Mouse (Mus musculus) stomach, embryonic 15.5 days (tissue): ENCODE measurements around the gene Serpina3a. TPM values are rescaled to one million over a fixed set of nuclear protein-coding genes. Genes with fewer than 3 reads are reported as not detected.
"Not testable (repeated sequence)": the region's sequence is repeated elsewhere in the genome, so short reads cannot be mapped to it uniquely, and the experiment has no call there.

Experiments
- ATAC-seq: fragments of 200-750 bp; cut with Nextera tagmentation; 2 replicates; pipeline ENCODE4 v1.8.0; 2017; ENCODE audit warnings: low read depth, moderate number of reproducible peaks, moderate TSS enrichment; ENCODE audit not compliant: insufficient read depth, low FRiP score
- H3K27ac ChIP-seq: fragments of 300-500 bp; sonication (generic); 2 replicates; pipeline ENCODE4 v1.5.1; 2015; ENCODE audit warnings: mild to moderate bottlenecking, inconsistent platforms
- H3K27me3 ChIP-seq: fragments of 300-500 bp; sonication (generic); replicated peaks from 2 replicates; pipeline ENCODE4 v1.6.1; 2015; ENCODE audit warnings: inconsistent platforms
- H3K36me3 ChIP-seq: fragments of 300-500 bp; sonication (generic); 2 replicates; pipeline ENCODE4 v1.6.1; 2015; ENCODE audit warnings: inconsistent platforms
- H3K4me1 ChIP-seq: fragments of 300-500 bp; sonication (generic); 2 replicates; pipeline ENCODE4 v1.6.1; 2015; ENCODE audit warnings: inconsistent platforms
- H3K4me2 ChIP-seq: fragments of 300-500 bp; sonication (generic); 2 replicates; pipeline ENCODE4 v1.6.1; 2015; ENCODE audit warnings: mild to moderate bottlenecking, inconsistent platforms
- H3K4me3 ChIP-seq: fragments of 300-500 bp; sonication (generic); replicated peaks from 2 replicates; pipeline ENCODE4 v1.5.1; 2015; ENCODE audit warnings: inconsistent platforms
- H3K9ac ChIP-seq: fragments of 300-500 bp; sonication (generic); 2 replicates; pipeline ENCODE4 v1.6.1; 2015; ENCODE audit warnings: inconsistent platforms
- H3K9me3 ChIP-seq: fragments of 300-500 bp; sonication (generic); 2 replicates; pipeline ENCODE4 v1.6.1; 2016; ENCODE audit warnings: inconsistent platforms
- WGBS: fragments of 180-500 bp; shearing (Covaris S2); methylation state at CpG from one replicate; pipeline ENCODE4 v1.1.7; 2015; 5-methylcytosine and 5-hydroxymethylcytosine counted together
- polyA plus RNA-seq: library from polyadenylated mRNA; unstranded; fragments of >200 nt; fragmentation: Nextera tagmentation; extraction: Ambion mirVana; gene quantifications from 2 replicates; pipeline ENCODE4 v1.2.1, GENCODE M21; 2015

Serpina3a gene
- not detected in 2 replicates for polyA plus RNA-seq

DNA sequence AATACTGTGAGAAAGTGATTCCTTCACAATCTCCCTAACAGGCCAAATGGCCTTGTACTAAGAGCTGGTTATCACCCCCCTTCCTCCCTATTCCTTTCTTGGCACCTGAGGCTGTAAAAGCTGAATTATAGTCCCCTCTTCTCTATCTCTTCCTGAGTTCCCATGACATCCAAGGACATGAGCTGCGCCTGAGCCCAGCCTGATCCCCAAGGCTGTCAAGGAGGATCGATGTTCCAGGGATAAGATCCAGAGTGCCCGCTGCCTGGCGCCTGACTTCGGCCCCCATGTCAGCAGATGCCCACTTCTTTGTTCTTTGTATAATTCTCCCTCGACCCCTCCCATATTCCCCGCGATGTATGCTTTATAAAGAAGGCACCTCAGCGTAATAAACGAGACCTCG, at the start of gene Serpina3a:
TSS of gene Serpina3a (plus strand) at position 392 of the 400 bp plus-strand sequence.
- not testable (repeated sequence) for H3K27me3 ChIP-seq, H3K36me3 ChIP-seq, H3K4me2 ChIP-seq, H3K4me3 ChIP-seq, H3K9ac ChIP-seq, ATAC-seq, H3K9me3 ChIP-seq, H3K27ac ChIP-seq, H3K4me1 ChIP-seq
- 88% methylated on average over 11 of the region's 11 CpGs for WGBS

DNA sequence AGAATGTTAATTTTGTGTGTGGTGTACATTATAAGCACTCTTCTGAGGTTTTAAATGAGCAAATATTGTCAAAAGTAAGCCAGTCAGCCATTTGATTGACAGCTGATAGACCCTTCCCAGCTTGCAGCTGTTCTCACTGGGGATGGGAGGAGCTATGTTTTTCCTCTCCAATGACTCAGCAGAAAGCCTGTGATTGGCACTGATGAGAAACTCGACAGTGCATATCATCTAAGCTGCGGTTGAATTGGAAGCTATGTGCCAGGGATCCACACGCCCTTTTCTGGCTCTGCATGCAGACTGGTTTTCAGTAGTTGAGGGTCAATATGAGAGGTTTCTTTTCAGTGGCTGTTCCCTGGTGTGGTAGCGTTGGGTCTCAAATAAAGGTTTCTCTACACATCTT, 48.0 kb upstream of the Serpina3a start:
- Histone ChIP-seq H3K4me2 (no peak overlapping the region), H3K9ac (no peak overlapping the region), H3K27me3 (no peaks in the 10 kb centered on the region), H3K27ac (no peak overlapping the region), H3K4me1 (no peaks in the 10 kb centered on the region), H3K4me3 (no peak overlapping the region), H3K9me3 (no peaks in the 10 kb centered on the region), H3K36me3 (no peaks in the 10 kb centered on the region)
- 65% methylated on average over 4 of the region's 4 CpGs for WGBS
- no peak for ATAC-seq

GRCm38 (mm10) chr12:104064996-104065395, 47.5 kb upstream of the Serpina3a start:
- H3K4me3 ChIP-seq = no peak overlapping the region
- H3K27me3 ChIP-seq = no peaks in the 10 kb centered on the region
- H3K36me3 ChIP-seq = no peaks in the 10 kb centered on the region
- H3K4me2 ChIP-seq = no peak overlapping the region
- no peak overlapping the region for H3K9ac ChIP-seq
- H3K27ac ChIP-seq = no peak overlapping the region
- H3K4me1 ChIP-seq = no peaks in the 10 kb centered on the region
- H3K9me3 ChIP-seq = no peaks in the 10 kb centered on the region
- 69% methylated on average over 4 of the region's 4 CpGs for WGBS
- no peak for ATAC-seq

- no peak for ATAC-seq
- Histone ChIP-seq H3K36me3 (no peaks in the 10 kb centered on the region), H3K9me3 (no peaks in the 10 kb centered on the region), H3K4me3 (no peak overlapping the region), H3K27me3 (no peaks in the 10 kb centered on the region), H3K4me1 (no peaks in the 10 kb centered on the region), H3K27ac (no peak overlapping the region), H3K4me2 (no peak overlapping the region), H3K9ac (no peak overlapping the region)
- 20% methylated on average over 8 of the region's 8 CpGs for WGBS
Measured at GRCm38 (mm10) chr12:104066241-104066640, 46.3 kb upstream of the Serpina3a start.

DNA sequence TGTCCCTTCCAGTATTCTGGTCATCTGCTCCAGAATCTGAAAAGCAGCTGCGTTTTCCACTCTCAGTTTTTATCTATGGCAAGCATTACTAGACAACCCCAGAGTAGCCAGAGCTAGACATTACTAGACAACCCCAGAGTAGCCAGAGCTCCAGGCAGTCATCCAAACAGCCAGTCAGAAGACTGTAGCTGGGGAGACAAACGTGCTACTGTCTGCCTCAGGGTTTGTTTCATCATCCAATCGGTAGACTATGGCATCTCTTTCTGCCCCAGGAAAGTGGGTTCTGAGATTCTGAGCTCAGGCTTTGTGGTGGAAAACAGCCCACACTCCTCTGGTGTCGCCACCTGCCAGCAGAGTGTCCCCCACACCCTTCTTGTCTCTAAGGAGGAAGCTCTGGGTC, 45.0 kb upstream of the Serpina3a start:
- H3K4me1 ChIP-seq = no peaks in the 10 kb centered on the region
- H3K9me3 ChIP-seq = no peaks in the 10 kb centered on the region
- peak overlapping the region; percentile 23; the same call in 1 of the 2 replicates for H3K4me3 ChIP-seq
- ATAC-seq = no peak
- no peaks in the 10 kb centered on the region for H3K36me3 ChIP-seq
- H3K4me2 ChIP-seq = peak overlapping the region; percentile 29
- no peaks in the 10 kb centered on the region for H3K27me3 ChIP-seq
- 27% methylated on average over 4 of the region's 4 CpGs for WGBS
- no peak overlapping the region for H3K9ac ChIP-seq
- H3K27ac ChIP-seq = no peak overlapping the region

DNA sequence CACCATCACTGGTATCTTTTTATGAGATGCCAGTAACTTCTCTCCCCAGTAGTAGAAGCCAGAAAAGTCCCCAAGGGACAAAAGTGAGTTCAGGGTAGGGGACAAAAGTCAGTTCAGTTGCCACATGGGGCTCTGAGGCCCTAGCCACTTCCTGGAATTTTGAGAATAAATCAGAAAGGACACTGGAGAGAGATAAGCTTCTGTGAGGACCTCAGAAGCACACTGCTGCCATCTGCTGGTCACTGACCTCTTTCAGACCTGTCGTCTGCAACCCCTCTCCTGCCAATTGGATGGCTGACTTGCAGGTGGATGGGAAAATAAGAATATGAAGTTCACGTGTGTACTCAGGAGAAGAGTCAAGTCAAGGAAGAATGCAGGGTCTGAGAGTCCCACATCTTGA, 42.9 kb upstream of the Serpina3a start:
- H3K27me3 ChIP-seq = no peaks in the 10 kb centered on the region
- no peak for ATAC-seq
- H3K36me3 ChIP-seq = no peaks in the 10 kb centered on the region
- no peak overlapping the region for H3K27ac ChIP-seq
- no peaks in the 10 kb centered on the region for H3K4me1 ChIP-seq
- WGBS = 4% methylated on average over 2 of the region's 2 CpGs
- H3K9me3 ChIP-seq = no peaks in the 10 kb centered on the region
- no peak overlapping the region for H3K9ac ChIP-seq
- H3K4me2 ChIP-seq = no peak overlapping the region
- no peak overlapping the region for H3K4me3 ChIP-seq

DNA sequence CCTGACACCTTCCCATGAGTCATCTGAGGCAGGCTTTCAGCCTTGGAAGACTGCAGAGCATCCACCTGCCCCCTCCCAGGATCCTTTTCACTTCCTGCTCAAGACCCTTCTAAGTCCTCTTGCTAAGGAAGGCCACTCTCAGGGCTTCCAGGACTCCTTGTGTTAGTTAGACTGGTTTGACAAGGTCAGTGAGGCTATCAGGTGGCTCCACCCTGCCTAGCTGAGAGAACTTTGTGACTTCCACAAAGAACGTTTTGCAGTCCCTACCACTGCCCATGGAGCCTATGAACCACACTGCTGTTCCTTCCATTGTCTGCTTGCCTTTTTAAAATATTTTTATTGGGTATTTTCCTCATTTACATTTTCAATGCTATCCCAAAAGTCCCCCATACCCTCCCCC, 40.8 kb upstream of the Serpina3a start:
- 24% methylated on average over 1 of the region's 1 CpGs for WGBS
- H3K36me3 ChIP-seq = no peaks in the 10 kb centered on the region
- ATAC-seq = peak; percentile 56; the same call in 1 of the 2 replicates
- H3K27me3 ChIP-seq = no peaks in the 10 kb centered on the region
- no peak overlapping the region for H3K9ac ChIP-seq
- no peak overlapping the region for H3K27ac ChIP-seq
- no peaks in the 10 kb centered on the region for H3K9me3 ChIP-seq
- H3K4me3 ChIP-seq = no peak overlapping the region
- no peaks in the 10 kb centered on the region for H3K4me1 ChIP-seq
- H3K4me2 ChIP-seq = no peak overlapping the region

- ATAC-seq = no peak
- no peaks in the 10 kb centered on the region for H3K4me1 ChIP-seq
- 63% methylated on average over 5 of the region's 5 CpGs for WGBS
Measured at GRCm38 (mm10) chr12:104072286-104072685, 40.2 kb upstream of the Serpina3a start.

DNA sequence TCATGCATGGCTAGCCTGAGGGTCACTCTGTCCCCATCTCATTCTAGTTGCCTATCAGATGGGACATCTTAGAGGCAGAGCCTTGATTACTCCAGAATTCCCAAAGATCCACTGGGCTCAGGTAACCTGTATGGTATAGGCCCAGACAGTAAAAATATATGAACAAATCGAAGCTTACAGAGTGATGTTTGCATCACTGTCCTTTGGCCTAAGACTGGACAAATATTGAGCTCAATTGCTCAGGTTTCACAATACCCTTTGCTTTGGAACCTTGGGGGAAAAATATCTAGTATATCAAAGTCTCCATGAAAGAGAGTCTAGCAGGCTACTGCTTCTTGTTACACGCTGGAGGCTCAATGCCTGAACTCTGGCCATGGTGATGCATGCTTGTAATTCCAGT, 22.4 kb upstream of the Serpina3a start:
- Histone ChIP-seq H3K36me3 (no peaks in the 10 kb centered on the region), H3K9ac (no peak overlapping the region), H3K4me2 (no peak overlapping the region), H3K27ac (no peak overlapping the region), H3K4me3 (no peak overlapping the region), H3K4me1 (no peaks in the 10 kb centered on the region), H3K9me3 (no peaks in the 10 kb centered on the region), H3K27me3 (no peaks in the 10 kb centered on the region)
- 79% methylated on average over 2 of the region's 2 CpGs for WGBS
- ATAC-seq = no peak

More at GRCm38 (mm10) chr12:104072286-104072685, 40.2 kb upstream of the Serpina3a start:
- Histone ChIP-seq H3K27me3 (no peaks in the 10 kb centered on the region), H3K27ac (no peak overlapping the region), H3K9ac (no peak overlapping the region), H3K4me2 (no peak overlapping the region), H3K9me3 (no peaks in the 10 kb centered on the region), H3K4me3 (no peak overlapping the region), H3K36me3 (no peaks in the 10 kb centered on the region)

DNA sequence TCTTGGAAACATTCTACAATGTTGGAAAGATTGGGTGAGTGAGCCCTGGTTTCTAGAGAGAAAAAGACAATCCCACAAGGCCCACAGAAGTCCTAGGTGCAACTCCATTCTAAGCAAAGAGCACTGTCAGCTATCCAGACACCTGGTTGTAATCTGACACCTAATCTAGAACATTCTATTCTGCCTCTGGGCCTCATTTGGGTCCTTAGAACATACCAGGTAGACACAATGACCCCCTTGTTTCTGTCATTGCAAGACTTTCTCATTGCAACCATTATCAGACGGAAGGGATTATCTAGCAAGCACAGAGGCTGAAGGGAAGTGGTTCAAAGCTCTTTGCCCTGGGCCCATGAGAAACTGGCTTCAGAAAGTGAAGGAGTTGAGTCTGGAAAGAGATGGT, 21.2 kb upstream of the Serpina3a start:
- Histone ChIP-seq H3K4me2 (no peak overlapping the region), H3K4me3 (no peak overlapping the region), H3K9me3 (no peaks in the 10 kb centered on the region), H3K9ac (no peak overlapping the region), H3K4me1 (no peaks in the 10 kb centered on the region), H3K27ac (no peak overlapping the region), H3K36me3 (no peaks in the 10 kb centered on the region), H3K27me3 (no peaks in the 10 kb centered on the region)
- ATAC-seq = no peak
- 82% methylated on average over 1 of the region's 1 CpGs for WGBS

- Histone ChIP-seq H3K27ac (no peak within 1 kb of the TSS), H3K9ac (no peak within 1 kb of the TSS), H3K4me2 (no peak within 1 kb of the TSS), H3K9me3 (no peaks in the 10 kb centered on the region), H3K36me3 (no peaks in the 10 kb centered on the region), H3K4me1 (no peaks in the 10 kb centered on the region), H3K27me3 (no peaks in the 10 kb centered on the region), H3K4me3 (no peak within 1 kb of the TSS)
- 85% methylated on average over 6 of the region's 6 CpGs for WGBS
- no peak for ATAC-seq
Measured at GRCm38 (mm10) chr12:104100768-104101167, 11.8 kb upstream of the Serpina3a start, which contains the start of gene Serpina5. Serpina5 (plus strand) TSS chr12:104101113.

DNA sequence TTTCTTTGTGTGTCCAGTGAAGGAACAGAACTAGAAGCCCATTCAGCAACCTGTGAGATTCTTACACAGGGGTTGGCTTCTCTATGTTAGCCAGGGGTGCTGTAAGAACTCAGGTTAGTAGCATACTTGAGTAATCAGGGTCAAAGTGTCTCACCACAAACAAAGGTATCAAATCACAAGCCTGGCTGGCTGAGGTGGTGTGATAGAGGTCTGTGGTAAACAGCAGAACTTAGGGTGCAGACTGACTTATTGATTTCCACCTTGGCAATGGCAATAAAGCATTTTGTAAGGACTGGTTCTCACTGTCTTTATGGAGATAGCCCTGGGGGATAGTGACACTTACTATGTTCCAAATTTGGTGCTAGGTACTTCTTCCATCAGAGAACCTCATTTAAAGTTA, 6.7 kb upstream of the Serpina3a start:
- no peak for ATAC-seq
- no peak overlapping the region for H3K27ac ChIP-seq

DNA sequence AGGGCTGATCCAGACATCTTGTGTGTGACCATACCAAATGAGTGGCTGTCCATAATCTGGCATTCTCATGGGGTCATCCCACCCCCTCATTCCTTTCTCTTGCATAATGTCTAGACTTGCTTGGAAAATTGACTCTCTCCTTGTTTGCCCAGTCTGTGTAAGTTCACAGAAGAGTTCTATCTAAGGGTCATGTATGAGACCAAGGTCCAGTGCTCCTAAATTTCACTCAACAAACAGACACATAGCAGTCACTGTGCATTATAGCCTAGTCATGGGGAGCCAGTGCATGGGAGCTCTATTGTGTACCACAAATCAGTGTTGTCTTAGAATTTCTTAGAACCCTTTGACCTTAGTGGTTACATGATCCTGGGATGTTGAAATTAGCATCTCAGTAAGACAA, 5.6 kb upstream of the Serpina3a start:
- Histone ChIP-seq H3K4me2 (no peak overlapping the region), H3K4me1 (no peaks in the 10 kb centered on the region)

More for the DNA sequence above, 6.7 kb upstream of the Serpina3a start:
- Histone ChIP-seq H3K4me1 (no peaks in the 10 kb centered on the region), H3K4me3 (no peak overlapping the region), H3K9me3 (no peaks in the 10 kb centered on the region), H3K4me2 (no peak overlapping the region), H3K9ac (no peak overlapping the region), H3K36me3 (no peaks in the 10 kb centered on the region), H3K27me3 (no peaks in the 10 kb centered on the region)

More for the DNA sequence above, 5.6 kb upstream of the Serpina3a start:
- no peaks in the 10 kb centered on the region for H3K36me3 ChIP-seq
- ATAC-seq = no peak; the same call in 1 of the 2 replicates
- H3K4me3 ChIP-seq = no peak overlapping the region
- no peaks in the 10 kb centered on the region for H3K27me3 ChIP-seq
- no peaks in the 10 kb centered on the region for H3K9me3 ChIP-seq
- H3K27ac ChIP-seq = no peak overlapping the region
- no peak overlapping the region for H3K9ac ChIP-seq
